Mouse (Mus musculus): ENCODE measurements around the gene Asb18. TPM values are rescaled to one million over a fixed set of nuclear protein-coding genes. Genes with fewer than 3 reads are reported as not detected.

Asb18 gene
- polyA plus RNA-seq, 1 experiment from 2014 or later = 0.66 TPM

DNA sequence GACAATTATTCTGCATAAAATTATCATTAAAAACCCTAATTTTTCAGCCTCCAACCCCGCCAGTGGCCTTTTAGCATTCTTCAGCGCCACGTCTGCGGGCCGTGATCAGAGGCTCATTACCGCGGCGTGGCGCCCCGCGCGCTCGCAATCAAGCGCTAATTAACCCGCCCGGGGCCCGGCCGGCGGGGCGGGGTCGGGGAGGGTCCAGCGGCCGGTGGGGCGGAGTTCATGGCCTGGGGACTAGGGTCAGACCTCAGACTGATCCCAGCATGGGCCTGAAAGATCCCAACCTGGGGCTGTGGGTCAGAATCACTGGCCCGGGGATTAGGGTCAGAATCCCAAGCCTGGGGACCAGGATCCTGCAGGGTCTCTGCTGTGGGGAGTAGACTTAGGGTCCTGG is 22.2 kb downstream of the Asb18 start:
- H3K27me3 ChIP-seq (ENCODE audit: control insufficient read depth, insufficient read depth, low read length) = peaks cover 35% of the 10 kb centered on the region
- no peaks in the 10 kb centered on the region for H3K9me3 ChIP-seq (ENCODE audit: control insufficient read depth, low read length)
- peaks cover 8% of the 10 kb centered on the region for H3K4me1 ChIP-seq (replicated peaks; ENCODE audit: control insufficient read depth, insufficient read depth, low read length)
- no peak overlapping the region for H3K27ac ChIP-seq
- 2% methylated on average over 25 of the region's 25 CpGs for WGBS
- H3K4me2 ChIP-seq (replicated peaks) = peak overlapping the region; percentile 43
- H3K4me3 ChIP-seq (replicated peaks; ENCODE audit: low read length) = no peak overlapping the region
- 0 out of 2 replicates have a peak overlapping the region, but pooled peaks have one; percentile 26 for H3K9ac ChIP-seq
- DNase-seq (ENCODE audit: low spot score) = no peak
- ATAC-seq (ENCODE audit: low FRiP score) = no peak
- no peaks in the 10 kb centered on the region for H3K36me3 ChIP-seq (replicated peaks; ENCODE audit: control insufficient read depth, insufficient read depth)

DNA sequence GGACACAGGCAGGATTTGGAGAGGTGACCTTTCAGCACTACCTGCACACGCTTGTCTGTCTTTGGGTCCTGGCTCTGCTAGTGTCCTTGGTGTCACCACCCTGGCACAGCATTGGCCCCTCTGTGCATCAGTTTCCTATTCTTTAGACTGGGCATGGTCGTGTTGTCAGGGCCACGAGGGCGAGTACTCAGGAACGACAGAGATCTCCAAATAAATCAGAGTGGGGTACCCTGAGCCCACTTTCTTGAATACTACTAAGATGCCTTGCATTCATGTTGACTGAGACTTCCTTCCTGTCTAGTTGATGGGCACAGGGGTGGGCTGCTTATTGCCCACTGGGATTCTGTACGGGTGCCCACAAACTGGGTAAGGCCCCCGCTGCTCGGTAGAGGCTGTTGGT is 37.2 kb downstream of the Asb18 start:
- H3K4me2 ChIP-seq (replicated peaks) = no peak overlapping the region
- H3K27ac ChIP-seq = no peak overlapping the region
- peaks cover 2% of the 10 kb centered on the region; the same call in 1 of the 2 replicates for H3K27me3 ChIP-seq (ENCODE audit: control insufficient read depth, insufficient read depth, low read length)
- H3K36me3 ChIP-seq (replicated peaks; ENCODE audit: control insufficient read depth, insufficient read depth) = no peaks in the 10 kb centered on the region
- H3K4me1 ChIP-seq (replicated peaks; ENCODE audit: control insufficient read depth, insufficient read depth, low read length) = no peaks in the 10 kb centered on the region
- 95% methylated on average over 8 of the region's 8 CpGs for WGBS
- no peaks in the 10 kb centered on the region for H3K9me3 ChIP-seq (ENCODE audit: control insufficient read depth, low read length)
- no peak overlapping the region for H3K9ac ChIP-seq
- no peak overlapping the region for H3K4me3 ChIP-seq (replicated peaks; ENCODE audit: low read length)
- DNase-seq (ENCODE audit: low spot score) (no peak), ATAC-seq (ENCODE audit: low FRiP score) (no peak)

GRCm38 (mm10) chr1:89976411-89976810 is 38.1 kb downstream of the Asb18 start:
- H3K9me3 ChIP-seq (ENCODE audit: control insufficient read depth, low read length) = no peaks in the 10 kb centered on the region
- H3K27me3 ChIP-seq (ENCODE audit: control insufficient read depth, insufficient read depth, low read length) = peaks cover 5% of the 10 kb centered on the region; the same call in 1 of the 2 replicates
- no peak overlapping the region for H3K4me3 ChIP-seq (replicated peaks; ENCODE audit: low read length)
- no peaks in the 10 kb centered on the region for H3K36me3 ChIP-seq (replicated peaks; ENCODE audit: control insufficient read depth, insufficient read depth)
- DNase-seq (ENCODE audit: low spot score) = no peak
- H3K27ac ChIP-seq = no peak overlapping the region
- H3K4me1 ChIP-seq (replicated peaks; ENCODE audit: control insufficient read depth, insufficient read depth, low read length) = no peaks in the 10 kb centered on the region
- WGBS = 81% methylated on average over 8 of the region's 8 CpGs
- ATAC-seq (ENCODE audit: low FRiP score) = no peak
- no peak overlapping the region for H3K9ac ChIP-seq
- no peak overlapping the region for H3K4me2 ChIP-seq (replicated peaks)

DNA sequence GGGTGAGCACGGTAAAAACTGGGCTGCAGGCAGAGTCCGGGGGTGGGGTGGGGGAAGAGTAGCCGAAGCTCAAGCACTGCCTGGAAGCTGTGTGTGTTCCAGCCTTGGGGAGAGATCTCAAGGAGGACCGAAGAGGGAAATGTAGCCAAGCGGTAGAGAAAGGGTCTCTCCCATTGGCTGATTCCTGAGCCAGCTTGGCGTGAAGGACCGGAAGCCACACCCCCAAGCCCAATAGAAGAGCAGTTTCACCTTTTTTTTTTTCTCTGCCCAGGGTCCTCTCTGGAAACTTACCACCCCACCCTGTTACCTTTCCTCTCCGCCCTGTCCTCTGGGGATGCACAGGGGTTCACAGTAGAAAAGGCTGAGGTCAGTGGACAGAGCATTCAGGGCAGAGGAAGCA is 39.9 kb downstream of the Asb18 start:
- no peaks in the 10 kb centered on the region for H3K9me3 ChIP-seq (ENCODE audit: control insufficient read depth, low read length)
- 73% methylated on average over 8 of the region's 8 CpGs for WGBS
- H3K27me3 ChIP-seq (ENCODE audit: control insufficient read depth, insufficient read depth, low read length) = peaks cover 23% of the 10 kb centered on the region
- no peak overlapping the region for H3K27ac ChIP-seq
- no peak overlapping the region for H3K4me2 ChIP-seq (replicated peaks)
- no peak for DNase-seq (ENCODE audit: low spot score)
- no peaks in the 10 kb centered on the region for H3K4me1 ChIP-seq (replicated peaks; ENCODE audit: control insufficient read depth, insufficient read depth, low read length)
- no peaks in the 10 kb centered on the region for H3K36me3 ChIP-seq (replicated peaks; ENCODE audit: control insufficient read depth, insufficient read depth)
- no peak overlapping the region for H3K4me3 ChIP-seq (replicated peaks; ENCODE audit: low read length)
- H3K9ac ChIP-seq = no peak overlapping the region
- ATAC-seq (ENCODE audit: low FRiP score) = no peak

- ATAC-seq (ENCODE audit: low FRiP score) (no peak), DNase-seq (ENCODE audit: low spot score) (no peak)
- 65% methylated on average over 8 of the region's 8 CpGs for WGBS
- Histone ChIP-seq H3K4me2 (replicated peaks) (no peak overlapping the region), H3K9ac (no peak overlapping the region), H3K36me3 (replicated peaks; ENCODE audit: control insufficient read depth, insufficient read depth) (no peaks in the 10 kb centered on the region), H3K27me3 (ENCODE audit: control insufficient read depth, insufficient read depth, low read length) (peaks cover 37% of the 10 kb centered on the region), H3K4me3 (replicated peaks; ENCODE audit: low read length) (no peak overlapping the region), H3K4me1 (replicated peaks; ENCODE audit: control insufficient read depth, insufficient read depth, low read length) (peaks cover 5% of the 10 kb centered on the region), H3K9me3 (ENCODE audit: control insufficient read depth, low read length) (no peaks in the 10 kb centered on the region), H3K27ac (no peak overlapping the region)
Measured at GRCm38 (mm10) chr1:89971848-89972247, 42.6 kb downstream of the Asb18 start.

GRCm38 (mm10) chr1:89969714-89970110 is 44.8 kb downstream of the Asb18 start:
- Histone ChIP-seq H3K4me3 (replicated peaks; ENCODE audit: low read length) (no peak overlapping the region), H3K36me3 (replicated peaks; ENCODE audit: control insufficient read depth, insufficient read depth) (no peaks in the 10 kb centered on the region), H3K27me3 (ENCODE audit: control insufficient read depth, insufficient read depth, low read length) (peaks cover 37% of the 10 kb centered on the region), H3K27ac (no peak overlapping the region), H3K4me1 (replicated peaks; ENCODE audit: control insufficient read depth, insufficient read depth, low read length) (peaks cover 7% of the 10 kb centered on the region), H3K9ac (no peak overlapping the region), H3K9me3 (ENCODE audit: control insufficient read depth, low read length) (no peaks in the 10 kb centered on the region), H3K4me2 (replicated peaks) (no peak overlapping the region)
- ATAC-seq (ENCODE audit: low FRiP score) = no peak
- 89% methylated on average over 4 of the region's 4 CpGs for WGBS
- no peak for DNase-seq (ENCODE audit: low spot score)

- Histone ChIP-seq H3K9ac (peak overlapping the region; percentile 74), H3K36me3 (replicated peaks; ENCODE audit: control insufficient read depth, insufficient read depth) (no peaks in the 10 kb centered on the region), H3K4me3 (replicated peaks; ENCODE audit: low read length) (peak overlapping the region; percentile 61; the same call in 1 of the 2 replicates), H3K27ac (no peak overlapping the region), H3K4me2 (replicated peaks) (peak overlapping the region; percentile 88), H3K4me1 (replicated peaks; ENCODE audit: control insufficient read depth, insufficient read depth, low read length) (peaks cover 9% of the 10 kb centered on the region), H3K9me3 (ENCODE audit: control insufficient read depth, low read length) (no peaks in the 10 kb centered on the region), H3K27me3 (ENCODE audit: control insufficient read depth, insufficient read depth, low read length) (peaks cover 37% of the 10 kb centered on the region)
- DNase-seq (ENCODE audit: low spot score) (no peak), ATAC-seq (ENCODE audit: low FRiP score) (no peak)
- 49% methylated on average over 10 of the region's 10 CpGs for WGBS
Measured at GRCm38 (mm10) chr1:89969072-89969713, 45.3 kb downstream of the Asb18 start.

DNA sequence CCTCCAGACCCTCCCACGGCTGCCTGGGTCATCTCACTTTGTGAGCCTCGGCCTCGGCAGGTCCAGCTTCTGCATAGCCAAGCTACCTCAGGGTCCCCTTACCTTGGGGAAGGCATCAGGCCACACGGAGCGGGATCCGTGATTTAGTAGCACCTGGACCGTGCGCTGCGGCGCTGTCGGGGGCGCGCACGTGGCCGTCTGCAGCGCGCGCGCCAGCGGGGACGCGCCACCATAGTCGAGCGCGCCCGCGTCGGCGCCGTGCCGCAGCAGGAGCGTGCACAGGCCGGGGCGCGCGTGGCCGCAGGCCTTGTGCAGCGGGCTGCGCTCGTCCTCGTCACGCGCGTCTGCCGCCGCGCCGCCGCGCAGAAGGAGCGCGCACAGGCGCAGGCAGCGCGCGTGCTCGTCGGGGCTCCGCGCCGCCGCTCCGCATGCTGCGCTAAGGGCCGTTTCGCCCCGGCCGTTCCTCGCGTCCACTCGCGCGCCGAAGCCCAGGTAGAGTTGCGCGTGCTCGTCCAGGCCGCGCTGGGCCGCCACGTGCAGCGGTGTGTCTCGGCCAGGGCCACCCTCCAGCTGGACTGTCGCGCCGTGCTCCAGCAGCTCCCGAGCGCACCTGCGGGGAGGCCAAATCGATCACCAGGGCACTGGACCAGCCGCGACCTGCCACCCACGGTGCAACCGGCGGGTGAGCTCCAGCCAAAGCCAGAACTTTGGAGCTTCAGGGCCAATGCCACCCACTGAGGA is 46.2 kb downstream of the Asb18 start:
- H3K36me3 ChIP-seq (replicated peaks; ENCODE audit: control insufficient read depth, insufficient read depth) = no peaks in the 10 kb centered on the region
- peak; percentile 75 for DNase-seq (ENCODE audit: low spot score)
- peak overlapping the region; percentile 61 for H3K4me3 ChIP-seq (replicated peaks; ENCODE audit: low read length)
- no peaks in the 10 kb centered on the region for H3K9me3 ChIP-seq (ENCODE audit: control insufficient read depth, low read length)
- ATAC-seq (ENCODE audit: low FRiP score) = peak; percentile 59
- H3K4me2 ChIP-seq (replicated peaks) = peak overlapping the region; percentile 88
- peaks cover 44% of the 10 kb centered on the region for H3K27me3 ChIP-seq (ENCODE audit: control insufficient read depth, insufficient read depth, low read length)
- H3K27ac ChIP-seq = peak overlapping the region; percentile 66
- peaks cover 9% of the 10 kb centered on the region for H3K4me1 ChIP-seq (replicated peaks; ENCODE audit: control insufficient read depth, insufficient read depth, low read length)
- under 1% methylated on average over 70 of the region's 95 CpGs for WGBS
- peak overlapping the region; percentile 74 for H3K9ac ChIP-seq

DNA sequence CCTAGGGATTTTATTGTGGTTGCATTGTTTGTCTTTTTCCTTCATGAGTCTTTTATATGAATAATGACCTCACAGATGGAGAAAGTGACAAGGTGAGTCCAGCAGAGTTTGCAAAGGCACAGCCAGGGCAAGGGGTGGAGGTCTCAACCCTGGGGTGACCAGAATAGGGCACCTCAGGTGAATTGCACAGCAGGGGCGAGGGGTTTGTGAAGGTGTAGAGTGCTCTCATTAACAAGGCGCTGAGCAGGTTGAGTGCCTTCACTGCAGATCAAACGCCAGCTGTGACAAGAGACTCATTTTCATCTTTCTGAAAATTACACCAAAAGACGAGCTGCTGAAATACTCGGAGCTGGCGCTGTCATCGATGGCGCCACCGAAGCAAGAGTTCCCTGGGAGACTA is 46.9 kb downstream of the Asb18 start:
- H3K4me3 ChIP-seq (replicated peaks; ENCODE audit: low read length) = peak overlapping the region; percentile 61
- H3K9me3 ChIP-seq (ENCODE audit: control insufficient read depth, low read length) = no peaks in the 10 kb centered on the region
- ATAC-seq (ENCODE audit: low FRiP score) (no peak), DNase-seq (ENCODE audit: low spot score) (no peak)
- 14% methylated on average over 9 of the region's 9 CpGs for WGBS
- H3K36me3 ChIP-seq (replicated peaks; ENCODE audit: control insufficient read depth, insufficient read depth) = no peaks in the 10 kb centered on the region
- peak overlapping the region; percentile 66; the same call in 1 of the 2 replicates for H3K27ac ChIP-seq
- H3K27me3 ChIP-seq (ENCODE audit: control insufficient read depth, insufficient read depth, low read length) = peaks cover 44% of the 10 kb centered on the region
- H3K4me1 ChIP-seq (replicated peaks; ENCODE audit: control insufficient read depth, insufficient read depth, low read length) = peaks cover 15% of the 10 kb centered on the region
- H3K4me2 ChIP-seq (replicated peaks) = peak overlapping the region; percentile 88
- H3K9ac ChIP-seq = peak overlapping the region; percentile 74

All from hindbrain, embryonic 14.5 days (tissue).